ENCODE assay signal across 8 mouse cellular contexts in genomic region chr12:22906156-22906555, GRCm38 (mm10).
DNase-seq lines count a peak whose midpoint lies in the region; ATAC-seq and TF ChIP-seq lines count a peak whose summit lies in the region.
"Not testable (repeated sequence)": the region's sequence is repeated elsewhere in the genome, so short reads cannot be mapped to it uniquely, and the experiment has no call there.

No protein-coding gene starts in this region.

- not testable (repeated sequence) for H3K4me1 ChIP-seq in forebrain, embryonic 12.5 days; liver, embryonic 11.5 days (replicated peaks; ENCODE audit: control insufficient read depth, insufficient read depth, low read length); midbrain, postnatal 0 days (ENCODE audit: insufficient read depth, low read length); small intestine, adult 2 months (ENCODE audit: control insufficient read depth, insufficient read depth, insufficient read length, low read length)

- under 1% methylated on average over 36 of the region's 53 CpGs for WGBS in forebrain, embryonic 12.5 days
- under 1% methylated on average over 30 of the region's 53 CpGs for WGBS in liver, embryonic 11.5 days
- WGBS in midbrain, postnatal 0 days: 1% methylated on average over 40 of the region's 53 CpGs
- WGBS in small intestine, adult 2 months: 3% methylated on average over 51 of the region's 53 CpGs

- H3K36me3 ChIP-seq in forebrain, embryonic 12.5 days (replicated peaks); liver, embryonic 11.5 days (ENCODE audit: control insufficient read depth, insufficient read depth, low read length); midbrain, postnatal 0 days (ENCODE audit: insufficient read depth, low read length); small intestine, adult 2 months (ENCODE audit: control insufficient read depth, insufficient read depth, low read length): not testable (repeated sequence)

- DNase-seq in adrenal gland, postnatal 14 days: peak; percentile 64
- DNase-seq in heart, postnatal 4 days: peak; percentile 5
- peak; percentile 4 for DNase-seq in kidney, postnatal 10 days
- peak; percentile 59 for DNase-seq in liver, embryonic 11.5 days (ENCODE audit: low spot score)
- peak; percentile 26 for DNase-seq in midbrain, postnatal 0 days (ENCODE audit: low spot score)
- DNase-seq in urinary bladder, postnatal 4 days (ENCODE audit: low spot score in 2 of 2): peak; percentile 15 to 56

- not testable (repeated sequence) for ATAC-seq in forebrain, embryonic 12.5 days (ENCODE audit: low FRiP score); midbrain, postnatal 0 days (ENCODE audit: low FRiP score)
- peak; percentile 65; the same call in 1 of the 2 replicates for ATAC-seq in liver, embryonic 11.5 days (replicated peaks; ENCODE audit: low FRiP score)

- H3K4me3 ChIP-seq in forebrain, embryonic 12.5 days (replicated peaks): peak overlapping the region; percentile 59
- H3K4me3 ChIP-seq in liver, embryonic 11.5 days (ENCODE audit: low read depth, low read length): peak overlapping the region; percentile 54
- peak overlapping the region; percentile 44 for H3K4me3 ChIP-seq in midbrain, postnatal 0 days (ENCODE audit: low read depth, low read length)
- peak overlapping the region; percentile 64 for H3K4me3 ChIP-seq in small intestine, adult 2 months (ENCODE audit: low read depth, low read length)

- H3K9ac ChIP-seq in forebrain, embryonic 12.5 days: peak overlapping the region; percentile 50; the same call in 1 of the 2 replicates
- peak overlapping the region; percentile 53 for H3K9ac ChIP-seq in liver, embryonic 11.5 days (ENCODE audit: low read depth, low read length)
- peak overlapping the region; percentile 39; the same call in 1 of the 2 replicates for H3K9ac ChIP-seq in midbrain, postnatal 0 days (replicated peaks; ENCODE audit: low read length, poor library complexity, severe bottlenecking)

- not testable (repeated sequence) for TF ChIP-seq POLR2A in small intestine, adult 2 months (IDR thresholded peaks at IDR 0.05; ENCODE audit: low read depth, low read length)

- not testable (repeated sequence) for H3K9me3 ChIP-seq in forebrain, embryonic 12.5 days; liver, embryonic 11.5 days (ENCODE audit: control insufficient read depth, low read length); midbrain, postnatal 0 days (ENCODE audit: low read length)

- not testable (repeated sequence) for H3K27me3 ChIP-seq in forebrain, embryonic 12.5 days; liver, embryonic 11.5 days (replicated peaks; ENCODE audit: control insufficient read depth, insufficient read depth, low read length); midbrain, postnatal 0 days (ENCODE audit: insufficient read depth, low read length); small intestine, adult 2 months (ENCODE audit: control insufficient read depth, insufficient read depth, low read length)

- not testable (repeated sequence) for TF ChIP-seq CTCF in midbrain, postnatal 0 days (IDR thresholded peaks at IDR 0.05); small intestine, adult 2 months (IDR thresholded peaks at IDR 0.05; ENCODE audit: extremely low read depth, insufficient read length, insufficient replicate concordance, low read depth, low read length)

- peak overlapping the region; percentile 59; the same call in 1 of the 2 replicates for H3K27ac ChIP-seq in forebrain, embryonic 12.5 days
- H3K27ac ChIP-seq in liver, embryonic 11.5 days (ENCODE audit: low read depth, low read length): peak overlapping the region; percentile 25; the same call in 1 of the 2 replicates
- H3K27ac ChIP-seq in midbrain, postnatal 0 days (ENCODE audit: low read depth, low read length): peak overlapping the region; percentile 12; the same call in 1 of the 2 replicates
- H3K27ac ChIP-seq in small intestine, adult 2 months (ENCODE audit: insufficient read depth, low read depth, low read length): not testable (repeated sequence)

- H3K4me2 ChIP-seq in forebrain, embryonic 12.5 days: peak overlapping the region; percentile 54
- peak overlapping the region; percentile 64 for H3K4me2 ChIP-seq in liver, embryonic 11.5 days
- peak overlapping the region; percentile 39 for H3K4me2 ChIP-seq in midbrain, postnatal 0 days (ENCODE audit: low read depth, low read length, poor library complexity, severe bottlenecking)

Comparison
In these comparisons a context has a peak if more than half of its experiments do, and no peak if none do; other contexts are left out.
1. DNase-seq: peak in every context shown above with its lines; median percentile 64 in adrenal gland, postnatal 14 days; 59 in liver, embryonic 11.5 days; 36 in urinary bladder, postnatal 4 days; 26 in midbrain, postnatal 0 days; 5 in heart, postnatal 4 days; 4 in kidney, postnatal 10 days.